Comparison of ENCODE assay signal across 8 mouse cellular contexts in genomic region chr8:124314803-124315202, GRCm38 (mm10).
DNase-seq lines count a peak whose midpoint lies in the region; ATAC-seq and TF ChIP-seq lines count a peak whose summit lies in the region.

No protein-coding gene starts in this region.

- H3K27ac ChIP-seq in gastrocnemius, adult 2 months: peak overlapping the region; percentile 41; the same call in 1 of the 2 replicates
- H3K27ac ChIP-seq in embryonic facial prominence, embryonic 11.5 days (replicated peaks; ENCODE audit: low read depth, low read length): no peak overlapping the region
- H3K27ac ChIP-seq in limb, embryonic 14.5 days (replicated peaks; ENCODE audit: low read depth, low read length): 0 out of 2 replicates have a peak overlapping the region, but pooled peaks have one; percentile 19
- peak overlapping the region; percentile 10; the same call in 1 of the 2 replicates for H3K27ac ChIP-seq in neural tube, embryonic 15.5 days (replicated peaks)

- no peaks in the 10 kb centered on the region for H3K36me3 ChIP-seq in embryonic facial prominence, embryonic 11.5 days (replicated peaks; ENCODE audit: control insufficient read depth, insufficient read depth, low read depth, low read length)
- H3K36me3 ChIP-seq in limb, embryonic 14.5 days (ENCODE audit: control insufficient read depth, insufficient read depth, low read length): peaks cover 3% of the 10 kb centered on the region; the same call in 1 of the 2 replicates
- H3K36me3 ChIP-seq in neural tube, embryonic 15.5 days: 0 out of 2 replicates have a peak, but pooled peaks cover 4% of the 10 kb centered on the region

- TF ChIP-seq CTCF in gastrocnemius, adult 2 months (IDR thresholded peaks at IDR 0.05): peak; percentile 34; the same call in 1 of the 2 replicates

- H3K9ac ChIP-seq in embryonic facial prominence, embryonic 11.5 days (replicated peaks; ENCODE audit: low read length): 0 out of 2 replicates have a peak overlapping the region, but pooled peaks have one; percentile 3
- H3K9ac ChIP-seq in limb, embryonic 14.5 days (ENCODE audit: low read depth, low read length, severe bottlenecking): no peak overlapping the region
- no peak overlapping the region for H3K9ac ChIP-seq in neural tube, embryonic 15.5 days (replicated peaks)

- H3K9me3 ChIP-seq in embryonic facial prominence, embryonic 11.5 days (replicated peaks; ENCODE audit: control insufficient read depth, low read length): no peaks in the 10 kb centered on the region
- no peaks in the 10 kb centered on the region for H3K9me3 ChIP-seq in limb, embryonic 14.5 days (ENCODE audit: control insufficient read depth, low read length)
- no peaks in the 10 kb centered on the region for H3K9me3 ChIP-seq in neural tube, embryonic 15.5 days (replicated peaks)

- 48% methylated on average over 10 of the region's 10 CpGs for WGBS in embryonic facial prominence, embryonic 11.5 days
- 57% methylated on average over 10 of the region's 10 CpGs for WGBS in limb, embryonic 14.5 days
- WGBS in neural tube, embryonic 15.5 days: 27% methylated on average over 10 of the region's 10 CpGs

- no peak overlapping the region for H3K4me2 ChIP-seq in embryonic facial prominence, embryonic 11.5 days (ENCODE audit: low read depth, low read length)
- no peak overlapping the region for H3K4me2 ChIP-seq in limb, embryonic 14.5 days (replicated peaks; ENCODE audit: low read depth, low read length, severe bottlenecking)
- H3K4me2 ChIP-seq in neural tube, embryonic 15.5 days: no peak overlapping the region

- no peaks in the 10 kb centered on the region for H3K27me3 ChIP-seq in embryonic facial prominence, embryonic 11.5 days (ENCODE audit: control insufficient read depth, insufficient read depth, low read length)
- H3K27me3 ChIP-seq in limb, embryonic 14.5 days (ENCODE audit: control insufficient read depth, insufficient read depth, low read length): no peaks in the 10 kb centered on the region
- no peaks in the 10 kb centered on the region for H3K27me3 ChIP-seq in neural tube, embryonic 15.5 days (replicated peaks)

- no peak for DNase-seq in gastrocnemius, adult 2 months
- DNase-seq in gastrocnemius, adult 18-20 months (ENCODE audit: low spot score): no peak
- DNase-seq in A20 (ENCODE audit: low read depth, low spot score): peak; percentile 29
- DNase-seq in embryonic facial prominence, embryonic 11.5 days (ENCODE audit: low spot score): peak; percentile 43
- no peak for DNase-seq in limb, embryonic 14.5 days (ENCODE audit: low spot score)
- DNase-seq in gastrocnemius, postnatal 36 days: no peak

- ATAC-seq in embryonic facial prominence, embryonic 11.5 days (replicated peaks; ENCODE audit: insufficient number of reproducible peaks, low FRiP score, low TSS enrichment, low read depth): peak; percentile 45
- no peak for ATAC-seq in limb, embryonic 14.5 days (ENCODE audit: low FRiP score, low read depth)
- ATAC-seq in neural tube, embryonic 15.5 days (ENCODE audit: low FRiP score): no peak; the same call in 1 of the 2 replicates
- no peak for ATAC-seq in erythroid progenitor cell, adult 5-6 weeks (replicated peaks; ENCODE audit: low FRiP score, poor library complexity, severe bottlenecking)

- no peak for TF ChIP-seq POLR2A in limb, embryonic 14.5 days (IDR thresholded peaks at IDR 0.05; ENCODE audit: borderline replicate concordance, extremely low read depth, insufficient read depth, insufficient read length)

- H3K4me1 ChIP-seq in embryonic facial prominence, embryonic 11.5 days (ENCODE audit: control insufficient read depth, insufficient read depth, low read length): no peaks in the 10 kb centered on the region
- peaks cover 18% of the 10 kb centered on the region for H3K4me1 ChIP-seq in limb, embryonic 14.5 days (ENCODE audit: control insufficient read depth, insufficient read depth, low read length)
- H3K4me1 ChIP-seq in neural tube, embryonic 15.5 days: peaks cover 40% of the 10 kb centered on the region

- H3K4me3 ChIP-seq in gastrocnemius, adult 2 months: no peak overlapping the region
- no peak overlapping the region for H3K4me3 ChIP-seq in embryonic facial prominence, embryonic 11.5 days (ENCODE audit: low read depth, low read length)
- no peak overlapping the region for H3K4me3 ChIP-seq in limb, embryonic 14.5 days (replicated peaks; ENCODE audit: low read length)
- H3K4me3 ChIP-seq in neural tube, embryonic 15.5 days (replicated peaks): no peak overlapping the region

- intact Hi-C loops in gastrocnemius, adult 2 months (cut with DNase I): no loop called here
- intact Hi-C loops in gastrocnemius, postnatal 36 days (cut with DNase I): no loop called here

Comparison
In these comparisons a context has a peak if more than half of its experiments do, and no peak if none do; other contexts are left out.
1. DNase-seq: peak in A20 (single experiment) and embryonic facial prominence, embryonic 11.5 days (single experiment); none in gastrocnemius, adult 2 months (single experiment), gastrocnemius, adult 18-20 months (single experiment), limb, embryonic 14.5 days (single experiment) and gastrocnemius, postnatal 36 days (0 of 2).